Mouse (Mus musculus) kidney, embryonic 15.5 days (tissue): ENCODE measurements around the gene Sulf2. TPM values are rescaled to one million over a fixed set of nuclear protein-coding genes. Genes with fewer than 3 reads are reported as not detected.
A peak's percentile ranks its signal among the peaks of the same experiment; 100 is the strongest.
"Not testable (repeated sequence)": the region's sequence is repeated elsewhere in the genome, so short reads cannot be mapped to it uniquely, and the experiment has no call there.

Experiments
- ATAC-seq: fragments of 200-750 bp; cut with Nextera tagmentation; replicated peaks from 2 replicates; pipeline ENCODE4 v1.8.0; 2017; ENCODE audit warnings: moderate TSS enrichment; ENCODE audit not compliant: low FRiP score
- H3K27ac ChIP-seq: fragments of 300-500 bp; sonication (generic); 2 replicates; pipeline ENCODE4 v1.5.1; 2015; ENCODE audit warnings: mild to moderate bottlenecking, inconsistent platforms
- H3K27me3 ChIP-seq: fragments of 300-500 bp; sonication (generic); 2 replicates; pipeline ENCODE4 v1.6.1; 2015; ENCODE audit warnings: inconsistent platforms
- H3K36me3 ChIP-seq: fragments of 300-500 bp; sonication (generic); 2 replicates; pipeline ENCODE4 v1.6.1; 2015; ENCODE audit warnings: inconsistent platforms
- H3K4me1 ChIP-seq: fragments of 300-500 bp; sonication (generic); 2 replicates; pipeline ENCODE4 v1.6.1; 2015; ENCODE audit warnings: inconsistent platforms
- H3K4me2 ChIP-seq: fragments of 300-500 bp; sonication (generic); 2 replicates; pipeline ENCODE4 v1.6.1; 2015; ENCODE audit warnings: moderate library complexity, mild to moderate bottlenecking, inconsistent platforms
- H3K4me3 ChIP-seq: fragments of 300-500 bp; sonication (generic); replicated peaks from 2 replicates; pipeline ENCODE4 v1.5.1; 2015; ENCODE audit warnings: mild to moderate bottlenecking, inconsistent platforms
- H3K9ac ChIP-seq: fragments of 300-500 bp; sonication (generic); 2 replicates; pipeline ENCODE4 v1.6.1; 2015; ENCODE audit warnings: mild to moderate bottlenecking, inconsistent platforms
- H3K9me3 ChIP-seq: fragments of 300-500 bp; sonication (generic); replicated peaks from 2 replicates; pipeline ENCODE4 v1.6.1; 2016; ENCODE audit warnings: inconsistent platforms
- WGBS: fragments of 180-500 bp; shearing (Covaris S2); methylation state at CpG from one replicate; pipeline ENCODE4 v1.1.7; 2015; ENCODE audit warnings: mixed read lengths; 5-methylcytosine and 5-hydroxymethylcytosine counted together
- polyA plus RNA-seq: library from polyadenylated mRNA; unstranded; fragments of >200 nt; fragmentation: Nextera tagmentation; extraction: Ambion mirVana; gene quantifications from 2 replicates; pipeline ENCODE4 v1.2.1, GENCODE M21; 2015

Gene Sulf2
- polyA plus RNA-seq, 1 experiment from 2014 or later = 65.3 TPM

GRCm38 (mm10) chr2:166091599-166091998 is 63.9 kb downstream of the Sulf2 start:
- Histone ChIP-seq H3K27ac (no peak overlapping the region), H3K36me3 (peaks cover 60% of the 10 kb centered on the region)

GRCm38 (mm10) chr2:166090131-166090581 is 65.3 kb downstream of the Sulf2 start:
- Histone ChIP-seq H3K4me2 (no peak overlapping the region), H3K9ac (no peak overlapping the region), H3K4me1 (peaks cover 26% of the 10 kb centered on the region), H3K9me3 (no peaks in the 10 kb centered on the region), H3K27ac (0 out of 2 replicates have a peak overlapping the region, but pooled peaks have one; percentile 18), H3K4me3 (no peak overlapping the region), H3K27me3 (no peaks in the 10 kb centered on the region), H3K36me3 (peaks cover 66% of the 10 kb centered on the region)
- ATAC-seq = no peak
- 45% methylated on average over 7 of the region's 7 CpGs for WGBS

More at GRCm38 (mm10) chr2:166091599-166091998, 63.9 kb downstream of the Sulf2 start:
- Histone ChIP-seq H3K4me3 (no peak overlapping the region), H3K4me2 (no peak overlapping the region), H3K4me1 (peaks cover 17% of the 10 kb centered on the region), H3K9me3 (no peaks in the 10 kb centered on the region), H3K9ac (no peak overlapping the region), H3K27me3 (no peaks in the 10 kb centered on the region)
- ATAC-seq = 0 out of 2 replicates have a peak, but pooled peaks have one; percentile 38

- no peak overlapping the region for H3K27ac ChIP-seq
- ATAC-seq = no peak
- no peak overlapping the region for H3K4me3 ChIP-seq
- H3K27me3 ChIP-seq = no peaks in the 10 kb centered on the region
- no peak overlapping the region for H3K4me2 ChIP-seq
- H3K4me1 ChIP-seq = peaks cover 26% of the 10 kb centered on the region
- H3K36me3 ChIP-seq = peaks cover 61% of the 10 kb centered on the region
- no peak overlapping the region for H3K9ac ChIP-seq
- no peaks in the 10 kb centered on the region for H3K9me3 ChIP-seq
- WGBS = 90% methylated on average over 9 of the region's 9 CpGs
Observed at GRCm38 (mm10) chr2:166088991-166089390, 66.5 kb downstream of the Sulf2 start.

GRCm38 (mm10) chr2:166086457-166087233 is 68.8 kb downstream of the Sulf2 start:
- WGBS = 79% methylated on average over 29 of the region's 29 CpGs
- Histone ChIP-seq H3K4me3 (no peak overlapping the region), H3K36me3 (peaks cover 44% of the 10 kb centered on the region), H3K27ac (no peak overlapping the region), H3K4me2 (no peak overlapping the region), H3K9me3 (no peaks in the 10 kb centered on the region), H3K4me1 (peaks cover 32% of the 10 kb centered on the region), H3K27me3 (no peaks in the 10 kb centered on the region), H3K9ac (no peak overlapping the region)
- ATAC-seq = no peak

- Histone ChIP-seq H3K27me3 (no peaks in the 10 kb centered on the region), H3K27ac (no peak overlapping the region), H3K9ac (no peak overlapping the region), H3K4me3 (no peak overlapping the region), H3K4me2 (no peak overlapping the region), H3K36me3 (peaks cover 37% of the 10 kb centered on the region), H3K4me1 (peaks cover 40% of the 10 kb centered on the region), H3K9me3 (no peaks in the 10 kb centered on the region)
- ATAC-seq = no peak
- 68% methylated on average over 10 of the region's 10 CpGs for WGBS
Observed at GRCm38 (mm10) chr2:166085780-166086179, 69.7 kb downstream of the Sulf2 start.

- H3K27ac ChIP-seq, H3K4me3 ChIP-seq, ATAC-seq, H3K27me3 ChIP-seq, H3K4me2 ChIP-seq, H3K9me3 ChIP-seq, H3K9ac ChIP-seq: not testable (repeated sequence)
- Histone ChIP-seq H3K36me3 (peaks cover 40% of the 10 kb centered on the region), H3K4me1 (peaks cover 41% of the 10 kb centered on the region)
- 40% methylated on average over 6 of the region's 6 CpGs for WGBS
Observed at GRCm38 (mm10) chr2:166084964-166085363, 70.5 kb downstream of the Sulf2 start.

- Histone ChIP-seq H3K9ac (no peak overlapping the region), H3K27me3 (no peaks in the 10 kb centered on the region), H3K4me2 (no peak overlapping the region), H3K9me3 (no peaks in the 10 kb centered on the region), H3K4me1 (peaks cover 44% of the 10 kb centered on the region), H3K27ac (no peak overlapping the region), H3K36me3 (peaks cover 36% of the 10 kb centered on the region), H3K4me3 (no peak overlapping the region)
- WGBS = 93% methylated on average over 7 of the region's 7 CpGs
- ATAC-seq = no peak
Observed at GRCm38 (mm10) chr2:166084111-166084510, 71.4 kb downstream of the Sulf2 start.

- peaks cover 38% of the 10 kb centered on the region for H3K36me3 ChIP-seq
- ATAC-seq = no peak
- H3K9me3 ChIP-seq = no peaks in the 10 kb centered on the region
- H3K4me2 ChIP-seq = no peak overlapping the region
- no peak overlapping the region for H3K4me3 ChIP-seq
- WGBS = 84% methylated on average over 9 of the region's 9 CpGs
- no peak overlapping the region for H3K9ac ChIP-seq
- H3K27ac ChIP-seq = no peak overlapping the region
- no peaks in the 10 kb centered on the region for H3K27me3 ChIP-seq
- peaks cover 43% of the 10 kb centered on the region for H3K4me1 ChIP-seq
Observed at GRCm38 (mm10) chr2:166083542-166084031, 71.9 kb downstream of the Sulf2 start.

- peaks cover 43% of the 10 kb centered on the region for H3K4me1 ChIP-seq
- no peak overlapping the region for H3K9ac ChIP-seq
- H3K9me3 ChIP-seq = no peaks in the 10 kb centered on the region
- peaks cover 41% of the 10 kb centered on the region for H3K36me3 ChIP-seq
- 91% methylated on average over 9 of the region's 10 CpGs for WGBS
- H3K27me3 ChIP-seq = no peaks in the 10 kb centered on the region
- H3K4me2 ChIP-seq = no peak overlapping the region
- ATAC-seq = no peak
- H3K4me3 ChIP-seq = no peak overlapping the region
- H3K27ac ChIP-seq = no peak overlapping the region
Observed at GRCm38 (mm10) chr2:166082661-166083060, 72.8 kb downstream of the Sulf2 start.

- no peaks in the 10 kb centered on the region for H3K9me3 ChIP-seq
- no peak overlapping the region for H3K9ac ChIP-seq
- H3K27me3 ChIP-seq = no peaks in the 10 kb centered on the region
- no peak overlapping the region for H3K4me2 ChIP-seq
- H3K27ac ChIP-seq = no peak overlapping the region
- WGBS = 65% methylated on average over 5 of the region's 5 CpGs
- peaks cover 43% of the 10 kb centered on the region for H3K36me3 ChIP-seq
- H3K4me1 ChIP-seq = peaks cover 43% of the 10 kb centered on the region
- H3K4me3 ChIP-seq = no peak overlapping the region
- ATAC-seq = no peak
Observed at GRCm38 (mm10) chr2:166082193-166082592, 73.3 kb downstream of the Sulf2 start.

- Histone ChIP-seq H3K27ac (peak overlapping the region; percentile 81), H3K4me2 (peak overlapping the region; percentile 43), H3K4me1 (peaks cover 34% of the 10 kb centered on the region), H3K4me3 (no peak overlapping the region), H3K27me3 (no peaks in the 10 kb centered on the region), H3K36me3 (peaks cover 36% of the 10 kb centered on the region), H3K9ac (no peak overlapping the region), H3K9me3 (no peaks in the 10 kb centered on the region)
- no peak for ATAC-seq
- 76% methylated on average over 21 of the region's 21 CpGs for WGBS
Observed at GRCm38 (mm10) chr2:166080967-166081750, 74.3 kb downstream of the Sulf2 start.
